Mouse (Mus musculus) heart, embryonic 11.5 days (tissue): ENCODE results near the gene Cass4. TPM values are rescaled to one million over a fixed set of nuclear protein-coding genes. Genes with fewer than 3 reads are reported as not detected.

ENCODE experiments used
- polyA plus RNA-seq: library from polyadenylated mRNA; unstranded; fragments of >200 nt; fragmentation: Nextera tagmentation; extraction: Ambion mirVana; gene quantifications from 2 replicates; pipeline ENCODE4 v1.2.1, GENCODE M21; 2014

Gene Cass4
- polyA plus RNA-seq, 1 experiment from 2014 or later = 0.89 TPM

Other genes with a start within 250 kb of the Cass4 start
- 0.13 TPM in 1 of 2 replicates, not detected in the other for gene Mc3r, start 145.3 kb upstream of the Cass4 start, polyA plus RNA-seq
- gene Fam210b, start 48.2 kb upstream of the Cass4 start, polyA plus RNA-seq = 24.1 and 26.6 TPM in 2 replicates
- 112 and 115 TPM in 2 replicates for gene Aurka, start 23.3 kb upstream of the Cass4 start, polyA plus RNA-seq
- gene Cstf1, start 23.1 kb upstream of the Cass4 start, polyA plus RNA-seq = 34.4 and 34.6 TPM in 2 replicates
- 52.1 and 55.7 TPM in 2 replicates for gene Rtf2, start 46.8 kb downstream of the Cass4 start, polyA plus RNA-seq
- 0.80 and 0.87 TPM in 2 replicates for gene Gcnt7, start 64.8 kb downstream of the Cass4 start, polyA plus RNA-seq
- 0.24 and 0.68 TPM in 2 replicates for gene Fam209, start 78.7 kb downstream of the Cass4 start, polyA plus RNA-seq
- gene Tfap2c, start 155.8 kb downstream of the Cass4 start, polyA plus RNA-seq = 0.21 and 0.30 TPM in 2 replicates